8 mouse cellular contexts compared by ENCODE assay signal in genomic region chr2:156584797-156585471, GRCm38 (mm10). TPM values are rescaled to one million over a fixed set of nuclear protein-coding genes. Genes with fewer than 3 reads are reported as not detected.
DNase-seq lines count a peak whose midpoint lies in the region; ATAC-seq lines count a peak whose summit lies in the region.

No protein-coding gene starts in this region.

- no peak overlapping the region for H3K9ac ChIP-seq in heart, embryonic 12.5 days
- 0 out of 2 replicates have a peak overlapping the region, but pooled peaks have one; percentile 5 for H3K9ac ChIP-seq in forebrain, embryonic 14.5 days (ENCODE audit: low read length)
- peak overlapping the region; percentile 34; the same call in 1 of the 2 replicates for H3K9ac ChIP-seq in hindbrain, embryonic 16.5 days (ENCODE audit: low read depth, low read length)
- H3K9ac ChIP-seq in midbrain, embryonic 12.5 days (replicated peaks), result no peak overlapping the region
- H3K9ac ChIP-seq in intestine, embryonic 16.5 days (ENCODE audit: low read depth, low read length), result no peak overlapping the region

- DNase-seq in heart, adult 18-20 months, result peak; percentile 68 to 81
- DNase-seq in forebrain, embryonic 14.5 days (ENCODE audit: low spot score), result peak; percentile 48
- DNase-seq in gastrocnemius, postnatal 10 days, result no peak

- ATAC-seq in heart, embryonic 12.5 days (ENCODE audit: insufficient number of reproducible peaks, low FRiP score), result no peak
- peak; percentile 65; the same call in 1 of the 2 replicates for ATAC-seq in forebrain, embryonic 14.5 days
- ATAC-seq in hindbrain, embryonic 16.5 days, result peak; percentile 69
- peak; percentile 58 for ATAC-seq in midbrain, embryonic 12.5 days (ENCODE audit: low FRiP score, low read depth)
- no peak for ATAC-seq in erythroblast, adult 5-6 weeks (replicated peaks; ENCODE audit: low FRiP score, poor library complexity, severe bottlenecking)
- ATAC-seq in intestine, embryonic 16.5 days, result no peak

- H3K4me3 ChIP-seq in heart, embryonic 12.5 days, result no peak overlapping the region
- no peak overlapping the region for H3K4me3 ChIP-seq in forebrain, embryonic 14.5 days (ENCODE audit: low read depth, low read length)
- 0 out of 2 replicates have a peak overlapping the region, but pooled peaks have one; percentile 5 for H3K4me3 ChIP-seq in hindbrain, embryonic 16.5 days (ENCODE audit: low read length)
- no peak overlapping the region; the same call in 1 of the 2 replicates for H3K4me3 ChIP-seq in midbrain, embryonic 12.5 days
- H3K4me3 ChIP-seq in intestine, embryonic 16.5 days (ENCODE audit: low read length), result no peak overlapping the region

- no peaks in the 10 kb centered on the region for H3K36me3 ChIP-seq in heart, embryonic 12.5 days
- no peaks in the 10 kb centered on the region for H3K36me3 ChIP-seq in forebrain, embryonic 14.5 days (ENCODE audit: control insufficient read depth, insufficient read depth, low read length)
- H3K36me3 ChIP-seq in hindbrain, embryonic 16.5 days (ENCODE audit: control insufficient read depth, insufficient read depth, low read length), result no peaks in the 10 kb centered on the region
- H3K36me3 ChIP-seq in midbrain, embryonic 12.5 days, result no peaks in the 10 kb centered on the region
- no peaks in the 10 kb centered on the region for H3K36me3 ChIP-seq in intestine, embryonic 16.5 days (ENCODE audit: control insufficient read depth, insufficient read depth, low read length)

- H3K4me2 ChIP-seq in heart, embryonic 12.5 days, result no peak overlapping the region
- peak overlapping the region; percentile 44 for H3K4me2 ChIP-seq in forebrain, embryonic 14.5 days (ENCODE audit: low read length)
- H3K4me2 ChIP-seq in hindbrain, embryonic 16.5 days (ENCODE audit: low read length), result peak overlapping the region; percentile 47
- H3K4me2 ChIP-seq in midbrain, embryonic 12.5 days (replicated peaks), result peak overlapping the region; percentile 45
- no peak overlapping the region for H3K4me2 ChIP-seq in intestine, embryonic 16.5 days (ENCODE audit: low read depth, low read length)

- WGBS in heart, embryonic 12.5 days, result 49% methylated on average over 14 of the region's 14 CpGs
- WGBS in forebrain, embryonic 14.5 days, result 15% methylated on average over 14 of the region's 14 CpGs
- WGBS in hindbrain, embryonic 16.5 days, result 14% methylated on average over 14 of the region's 14 CpGs
- WGBS in midbrain, embryonic 12.5 days, result 26% methylated on average over 14 of the region's 14 CpGs
- 47% methylated on average over 14 of the region's 14 CpGs for WGBS in intestine, embryonic 16.5 days

- H3K27ac ChIP-seq in heart, embryonic 12.5 days (ENCODE audit: poor library complexity, severe bottlenecking), result no peak overlapping the region
- H3K27ac ChIP-seq in forebrain, embryonic 14.5 days (ENCODE audit: low read depth, low read length), result no peak overlapping the region
- no peak overlapping the region; the same call in 1 of the 2 replicates for H3K27ac ChIP-seq in hindbrain, embryonic 16.5 days (ENCODE audit: low read depth, low read length)
- H3K27ac ChIP-seq in midbrain, embryonic 12.5 days (replicated peaks), result 0 out of 2 replicates have a peak overlapping the region, but pooled peaks have one; percentile 43
- no peak overlapping the region for H3K27ac ChIP-seq in intestine, embryonic 16.5 days (ENCODE audit: low read length)

- no peaks in the 10 kb centered on the region for H3K9me3 ChIP-seq in heart, embryonic 12.5 days (replicated peaks)
- no peaks in the 10 kb centered on the region for H3K9me3 ChIP-seq in forebrain, embryonic 14.5 days (replicated peaks; ENCODE audit: control insufficient read depth, low read length)
- H3K9me3 ChIP-seq in hindbrain, embryonic 16.5 days (ENCODE audit: control insufficient read depth, low read length), result no peaks in the 10 kb centered on the region
- H3K9me3 ChIP-seq in midbrain, embryonic 12.5 days, result no peaks in the 10 kb centered on the region
- no peaks in the 10 kb centered on the region for H3K9me3 ChIP-seq in intestine, embryonic 16.5 days (ENCODE audit: control insufficient read depth, low read length)

- peaks cover 27% of the 10 kb centered on the region for H3K27me3 ChIP-seq in heart, embryonic 12.5 days (replicated peaks)
- no peaks in the 10 kb centered on the region for H3K27me3 ChIP-seq in forebrain, embryonic 14.5 days (replicated peaks; ENCODE audit: control insufficient read depth, insufficient read depth, low read length)
- H3K27me3 ChIP-seq in hindbrain, embryonic 16.5 days (replicated peaks; ENCODE audit: control insufficient read depth, insufficient read depth, low read length), result no peaks in the 10 kb centered on the region
- peaks cover 8% of the 10 kb centered on the region; the same call in 1 of the 2 replicates for H3K27me3 ChIP-seq in midbrain, embryonic 12.5 days
- no peaks in the 10 kb centered on the region for H3K27me3 ChIP-seq in intestine, embryonic 16.5 days (replicated peaks; ENCODE audit: control insufficient read depth, insufficient read depth, low read length)

- H3K4me1 ChIP-seq in heart, embryonic 12.5 days (replicated peaks), result peaks cover 10% of the 10 kb centered on the region
- peaks cover 11% of the 10 kb centered on the region for H3K4me1 ChIP-seq in forebrain, embryonic 14.5 days (ENCODE audit: control insufficient read depth, insufficient read depth, low read length)
- peaks cover 12% of the 10 kb centered on the region for H3K4me1 ChIP-seq in hindbrain, embryonic 16.5 days (ENCODE audit: control insufficient read depth, insufficient read depth, low read depth, low read length)
- peaks cover 17% of the 10 kb centered on the region for H3K4me1 ChIP-seq in midbrain, embryonic 12.5 days
- no peaks in the 10 kb centered on the region for H3K4me1 ChIP-seq in intestine, embryonic 16.5 days (ENCODE audit: control insufficient read depth, insufficient read depth, low read length)

RNA-seq across cellular contexts. Expression of gene Dlgap4, which starts 28.6 kb away (rescaled TPM):
- total RNA-seq in heart, adult 18-20 months (2021), result 10 to 100 TPM; 31.7 to 36.7 TPM
- 72.1 and 73.4 TPM in 2 replicates for polyA plus RNA-seq in heart, embryonic 12.5 days (2016; fragmentation: Nextera tagmentation; extraction: Ambion mirVana)
- polyA plus RNA-seq in forebrain, embryonic 14.5 days (2014; fragmentation: Nextera tagmentation; extraction: Ambion mirVana), result 307 and 334 TPM in 2 replicates
- 201 and 222 TPM in 2 replicates for polyA plus RNA-seq in hindbrain, embryonic 16.5 days (2015; fragmentation: Nextera tagmentation; extraction: Ambion mirVana)
- 190 and 195 TPM in 2 replicates for polyA plus RNA-seq in midbrain, embryonic 12.5 days (2016; fragmentation: Nextera tagmentation; extraction: Ambion mirVana)
- 8.2 and 8.3 TPM in 2 replicates for total RNA-seq in erythroblast, adult 5-6 weeks (2015; ENCODE audit: low replicate concordance)
- total RNA-seq in erythroblast, adult 5-6 weeks (2017; ENCODE audit: low replicate concordance), result 3.8 and 9.0 TPM in 2 replicates
- 51.2 and 52.6 TPM in 2 replicates for polyA plus RNA-seq in intestine, embryonic 16.5 days (2015; fragmentation: Nextera tagmentation; extraction: Ambion mirVana)
- total RNA-seq in gastrocnemius, postnatal 10 days (2021), result 100 to 1,000 TPM in 1 of 2 experiments, 10 to 100 TPM in 1; 76.5 to 102 TPM

RNA-seq across cellular contexts. Expression of gene Aar2, which starts 37.5 kb away (rescaled TPM):
- total RNA-seq in heart, adult 18-20 months (2021), result 10 to 100 TPM; 23.3 to 24.1 TPM
- 22.8 and 25.2 TPM in 2 replicates for polyA plus RNA-seq in heart, embryonic 12.5 days (2016; fragmentation: Nextera tagmentation; extraction: Ambion mirVana)
- 51.1 and 51.3 TPM in 2 replicates for polyA plus RNA-seq in forebrain, embryonic 14.5 days (2014; fragmentation: Nextera tagmentation; extraction: Ambion mirVana)
- polyA plus RNA-seq in hindbrain, embryonic 16.5 days (2015; fragmentation: Nextera tagmentation; extraction: Ambion mirVana), result 44.5 and 48.8 TPM in 2 replicates
- polyA plus RNA-seq in midbrain, embryonic 12.5 days (2016; fragmentation: Nextera tagmentation; extraction: Ambion mirVana), result 41.2 and 46.0 TPM in 2 replicates
- 1.0 and 2.1 TPM in 2 replicates for total RNA-seq in erythroblast, adult 5-6 weeks (2015; ENCODE audit: low replicate concordance)
- 3.5 and 7.2 TPM in 2 replicates for total RNA-seq in erythroblast, adult 5-6 weeks (2017; ENCODE audit: low replicate concordance)
- 33.1 and 33.2 TPM in 2 replicates for polyA plus RNA-seq in intestine, embryonic 16.5 days (2015; fragmentation: Nextera tagmentation; extraction: Ambion mirVana)
- 10 to 100 TPM; 16.2 to 18.6 TPM for total RNA-seq in gastrocnemius, postnatal 10 days (2021)

Comparison
In these comparisons a context has a peak if more than half of its experiments do, and no peak if none do; other contexts are left out.
1. ATAC-seq: peak in forebrain, embryonic 14.5 days (single experiment), hindbrain, embryonic 16.5 days (single experiment) and midbrain, embryonic 12.5 days (single experiment); none in heart, embryonic 12.5 days (single experiment), erythroblast, adult 5-6 weeks (single experiment) and intestine, embryonic 16.5 days (single experiment).
2. H3K4me2 ChIP-seq: peak in forebrain, embryonic 14.5 days (single experiment), hindbrain, embryonic 16.5 days (single experiment) and midbrain, embryonic 12.5 days (single experiment); none in heart, embryonic 12.5 days (single experiment) and intestine, embryonic 16.5 days (single experiment).
3. H3K9ac ChIP-seq: peak in forebrain, embryonic 14.5 days (single experiment) and hindbrain, embryonic 16.5 days (single experiment); none in heart, embryonic 12.5 days (single experiment), midbrain, embryonic 12.5 days (single experiment) and intestine, embryonic 16.5 days (single experiment).